Mouse (Mus musculus): ENCODE data around the gene Psme1. TPM values are rescaled to one million over a fixed set of nuclear protein-coding genes. Genes with fewer than 3 reads are reported as not detected.

The Psme1 gene
- 130 and 136 TPM in 2 replicates for polyA plus RNA-seq (2015; fragmentation: Nextera tagmentation; extraction: Ambion mirVana)

DNA sequence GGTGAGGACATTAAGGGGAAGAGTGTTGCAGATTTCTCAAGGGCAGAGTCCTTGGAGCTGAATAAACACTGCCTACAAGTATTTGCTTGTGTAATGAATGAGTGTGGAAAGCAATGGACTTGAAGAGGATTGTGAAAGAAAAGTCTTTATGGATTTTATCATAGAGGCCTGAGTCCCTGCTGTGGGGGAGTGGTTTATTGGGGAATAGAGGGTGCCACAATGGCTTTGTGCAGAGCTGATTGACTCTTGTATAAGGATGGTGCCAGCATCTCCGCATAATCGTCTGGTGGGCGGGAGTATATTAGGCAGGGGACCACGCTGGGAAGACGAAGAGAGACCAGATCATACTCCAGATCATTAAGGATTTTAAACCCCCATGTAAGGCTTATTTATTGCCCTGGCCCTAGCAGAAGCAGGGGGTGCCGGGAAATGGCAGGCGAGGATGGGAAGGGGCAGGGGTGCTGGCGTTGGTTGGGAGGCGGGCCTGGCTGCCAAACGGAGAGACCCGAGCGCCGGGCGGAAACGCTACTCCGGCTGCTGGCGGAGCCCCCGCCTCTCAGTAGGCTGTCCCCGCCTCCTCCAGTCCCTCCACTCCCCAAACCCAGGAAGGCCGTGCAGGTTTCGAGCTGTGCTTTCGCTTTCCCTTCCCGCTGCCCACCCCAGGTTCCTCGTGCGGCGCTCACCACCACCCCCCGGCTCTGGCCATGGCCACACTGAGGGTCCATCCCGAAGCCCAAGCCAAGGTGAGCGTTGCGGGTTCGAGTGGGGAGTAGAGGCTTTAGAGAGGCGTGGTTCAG, at the start of gene Psme1:
TSS of gene Psme1 (plus strand) at position 253 of the 797 bp plus-strand sequence.
- peak within 1 kb of the TSS; percentile 81 for H3K4me3 ChIP-seq (ENCODE audit: low read depth, low read length)
- TF ChIP-seq EP300 (optimal IDR thresholded peaks at IDR 0.05) (no peak), CTCF (IDR thresholded peaks at IDR 0.05; ENCODE audit: low read depth) (peak; percentile 13; the same call in 1 of the 2 replicates)
- peak within 1 kb of the TSS; percentile 94 for H3K4me2 ChIP-seq (replicated peaks; ENCODE audit: low read depth)
- no peaks in the 10 kb centered on the region for H3K4me1 ChIP-seq (replicated peaks; ENCODE audit: control insufficient read depth, insufficient read depth)
- H3K9me3 ChIP-seq (ENCODE audit: control insufficient read depth, low read length) = no peaks in the 10 kb centered on the region
- H3K36me3 ChIP-seq (ENCODE audit: control insufficient read depth, insufficient read depth, low read length) = peaks cover 4% of the 10 kb centered on the region; the same call in 1 of the 2 replicates
- peak within 1 kb of the TSS; percentile 91 for H3K27ac ChIP-seq (replicated peaks)
- WGBS = under 1% methylated on average over 32 of the region's 32 CpGs
- DNase-seq (ENCODE audit: low spot score) (peak; percentile 82), ATAC-seq (ENCODE audit: low FRiP score, low TSS enrichment) (peak; percentile 84)
- peak within 1 kb of the TSS; percentile 88 for H3K9ac ChIP-seq (ENCODE audit: low read length)
- no peaks in the 10 kb centered on the region for H3K27me3 ChIP-seq (ENCODE audit: control insufficient read depth, insufficient read depth, low read length)

DNA sequence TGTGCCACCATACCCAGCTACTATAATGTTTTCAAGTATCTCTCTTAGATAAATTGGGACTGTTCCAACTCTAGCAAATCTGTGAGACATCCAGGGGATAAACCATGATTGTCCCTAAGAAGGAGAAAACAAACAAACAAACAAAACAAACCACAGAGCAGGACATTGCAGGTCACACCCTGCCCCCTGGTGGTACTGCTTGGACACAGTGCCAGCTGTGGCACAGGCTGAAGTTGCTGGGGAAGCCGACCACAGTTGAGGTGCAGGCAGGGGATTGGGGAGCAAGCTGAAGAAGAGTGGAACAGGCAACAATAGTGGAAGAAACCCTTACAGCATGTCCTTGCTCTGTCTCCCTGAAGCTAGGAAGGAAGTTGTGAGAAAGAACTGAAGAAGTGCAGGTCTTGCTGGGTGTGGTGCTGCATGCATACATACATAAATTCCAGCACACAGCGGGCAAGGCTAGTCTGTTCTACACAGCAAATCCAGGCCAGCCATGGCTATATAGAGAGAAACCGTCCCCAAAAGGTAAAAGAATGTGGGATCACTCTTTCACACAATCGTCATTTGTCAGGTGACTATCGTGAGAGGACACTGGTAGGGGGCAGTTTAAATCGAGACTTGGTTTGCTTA, 41.7 kb upstream of the Psme1 start:
- Histone ChIP-seq H3K27me3 (ENCODE audit: control insufficient read depth, insufficient read depth, low read length) (no peaks in the 10 kb centered on the region), H3K9me3 (ENCODE audit: control insufficient read depth, low read length) (no peaks in the 10 kb centered on the region), H3K4me1 (replicated peaks; ENCODE audit: control insufficient read depth, insufficient read depth) (peaks cover 2% of the 10 kb centered on the region; the same call in 1 of the 2 replicates), H3K9ac (ENCODE audit: low read length) (no peak overlapping the region), H3K4me2 (replicated peaks; ENCODE audit: low read depth) (no peak overlapping the region), H3K27ac (replicated peaks) (no peak overlapping the region), H3K36me3 (ENCODE audit: control insufficient read depth, insufficient read depth, low read length) (no peaks in the 10 kb centered on the region), H3K4me3 (ENCODE audit: low read depth, low read length) (no peak overlapping the region)
- ATAC-seq (ENCODE audit: low FRiP score, low TSS enrichment) (no peak), DNase-seq (ENCODE audit: low spot score) (peak; percentile 58)
- 43% methylated on average over 6 of the region's 6 CpGs for WGBS
- TF ChIP-seq EP300 (optimal IDR thresholded peaks at IDR 0.05) (no peak), CTCF (IDR thresholded peaks at IDR 0.05; ENCODE audit: low read depth) (peak; percentile 83)

DNA sequence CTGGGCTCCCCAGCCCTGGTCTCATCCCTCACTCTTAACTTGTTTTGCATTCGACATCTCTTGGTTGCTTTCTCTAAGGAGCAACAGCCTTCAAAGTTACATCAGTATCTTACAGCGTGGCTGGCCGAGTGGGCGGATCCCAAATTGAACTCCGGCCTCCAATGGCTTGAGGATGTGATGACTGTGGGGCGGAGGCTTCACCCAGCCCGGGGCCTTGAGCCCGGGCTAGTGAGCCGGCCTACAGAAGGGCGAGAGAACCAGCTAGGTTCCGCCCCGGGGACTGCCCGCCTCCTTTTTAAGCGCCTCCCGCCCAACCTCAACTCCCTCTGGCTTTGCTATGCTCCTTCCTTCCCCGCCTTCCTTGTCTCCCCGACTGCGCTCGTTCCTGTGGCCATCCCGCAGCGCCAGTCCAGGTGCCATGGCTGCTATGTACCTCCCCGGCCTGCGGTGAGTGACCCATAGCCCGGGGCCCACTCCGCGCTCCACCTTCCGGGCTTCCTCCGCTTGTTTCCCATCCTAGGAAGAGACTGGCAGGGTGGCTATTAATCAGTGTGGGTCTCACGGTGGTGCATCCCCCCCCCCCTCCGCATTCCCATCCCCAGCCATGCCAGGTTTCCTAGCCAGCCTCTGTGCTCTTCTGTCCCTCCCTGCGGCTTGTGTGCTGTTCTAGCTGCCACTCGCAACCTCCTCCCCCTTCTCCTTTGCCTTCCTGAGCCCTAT, 37.7 kb upstream of the Psme1 start, which contains the start of gene Pck2:
TSS of gene Pck2 (plus strand) at position 200 of the 720 bp plus-strand sequence.
- peak; percentile 29 for TF ChIP-seq CTCF (IDR thresholded peaks at IDR 0.05; ENCODE audit: low read depth)
- TF ChIP-seq EP300 (optimal IDR thresholded peaks at IDR 0.05) = no peak
- H3K4me3 ChIP-seq (ENCODE audit: low read depth, low read length) = peak within 1 kb of the TSS; percentile 64
- H3K4me2 ChIP-seq (replicated peaks; ENCODE audit: low read depth) = peak within 1 kb of the TSS; percentile 87
- peaks cover 2% of the 10 kb centered on the region; the same call in 1 of the 2 replicates for H3K4me1 ChIP-seq (replicated peaks; ENCODE audit: control insufficient read depth, insufficient read depth)
- peak within 1 kb of the TSS; percentile 92 for H3K27ac ChIP-seq (replicated peaks)
- H3K27me3 ChIP-seq (ENCODE audit: control insufficient read depth, insufficient read depth, low read length) = no peaks in the 10 kb centered on the region
- H3K9me3 ChIP-seq (ENCODE audit: control insufficient read depth, low read length) = no peaks in the 10 kb centered on the region
- ATAC-seq (ENCODE audit: low FRiP score, low TSS enrichment) (peak; percentile 96), DNase-seq (ENCODE audit: low spot score) (peak; percentile 88)
- H3K36me3 ChIP-seq (ENCODE audit: control insufficient read depth, insufficient read depth, low read length) = peaks cover 17% of the 10 kb centered on the region
- peak within 1 kb of the TSS; percentile 72 for H3K9ac ChIP-seq (ENCODE audit: low read length)
- WGBS = under 1% methylated on average over 32 of the region's 32 CpGs

DNA sequence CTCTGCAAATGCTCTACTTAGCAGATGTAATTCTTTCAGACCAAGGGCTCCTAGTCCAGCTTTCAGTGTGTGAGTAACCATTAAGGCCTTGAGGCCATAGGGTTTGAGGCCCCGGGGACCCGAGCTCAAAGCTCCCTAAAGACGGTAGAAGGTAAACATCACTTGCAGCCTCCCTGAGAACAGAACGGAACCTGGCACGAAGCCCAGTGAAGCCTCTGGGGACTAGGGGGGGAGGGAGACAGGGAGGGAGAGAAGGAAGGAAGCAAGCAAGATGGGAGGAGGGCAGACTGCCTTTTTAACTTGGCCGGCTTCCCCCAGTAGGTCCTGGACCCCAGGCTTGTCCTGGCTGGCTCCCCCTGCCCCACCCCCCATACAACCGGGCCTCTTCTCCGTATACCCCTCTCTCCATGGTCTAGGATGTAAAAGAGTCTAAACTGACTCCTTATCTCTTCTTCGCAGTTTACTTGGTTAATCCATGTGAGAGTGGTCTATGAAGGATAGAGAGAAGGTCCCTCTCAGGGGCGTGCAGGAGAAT, 37.1 kb upstream of the Psme1 start:
- Histone ChIP-seq H3K4me1 (replicated peaks; ENCODE audit: control insufficient read depth, insufficient read depth) (peaks cover 2% of the 10 kb centered on the region; the same call in 1 of the 2 replicates), H3K9ac (ENCODE audit: low read length) (peak overlapping the region; percentile 72), H3K9me3 (ENCODE audit: control insufficient read depth, low read length) (no peaks in the 10 kb centered on the region), H3K36me3 (ENCODE audit: control insufficient read depth, insufficient read depth, low read length) (peaks cover 20% of the 10 kb centered on the region), H3K27ac (replicated peaks) (peak overlapping the region; percentile 92), H3K27me3 (ENCODE audit: control insufficient read depth, insufficient read depth, low read length) (no peaks in the 10 kb centered on the region), H3K4me3 (ENCODE audit: low read depth, low read length) (peak overlapping the region; percentile 64), H3K4me2 (replicated peaks; ENCODE audit: low read depth) (peak overlapping the region; percentile 87)
- DNase-seq (ENCODE audit: low spot score) = peak; percentile 84
- peak; percentile 59 for ATAC-seq (ENCODE audit: low FRiP score, low TSS enrichment)
- WGBS = 2% methylated on average over 10 of the region's 10 CpGs
- TF ChIP-seq CTCF (IDR thresholded peaks at IDR 0.05; ENCODE audit: low read depth) = no peak
- no peak for TF ChIP-seq EP300 (optimal IDR thresholded peaks at IDR 0.05)

DNA sequence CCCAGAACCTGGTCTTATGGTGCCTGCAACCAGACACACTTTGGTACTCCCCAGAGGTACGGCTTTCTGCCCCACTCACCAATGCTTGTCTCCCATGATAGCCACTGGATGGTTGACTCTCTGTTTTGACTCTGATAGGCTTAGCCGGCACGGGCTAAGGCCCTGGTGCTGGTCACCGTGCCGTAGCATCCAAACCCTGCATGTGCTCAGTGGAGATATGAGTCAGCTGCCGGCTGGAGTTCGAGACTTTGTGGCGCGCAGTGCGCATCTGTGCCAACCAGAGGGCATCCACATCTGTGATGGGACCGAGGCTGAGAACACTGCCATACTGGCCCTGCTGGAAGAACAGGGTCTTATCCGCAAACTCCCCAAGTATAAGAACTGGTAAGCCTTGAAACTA, 35.7 kb upstream of the Psme1 start:
- Histone ChIP-seq H3K4me3 (ENCODE audit: low read depth, low read length) (no peak overlapping the region), H3K4me2 (replicated peaks; ENCODE audit: low read depth) (no peak overlapping the region), H3K9me3 (ENCODE audit: control insufficient read depth, low read length) (no peaks in the 10 kb centered on the region), H3K27ac (replicated peaks) (no peak overlapping the region), H3K9ac (ENCODE audit: low read length) (no peak overlapping the region), H3K4me1 (replicated peaks; ENCODE audit: control insufficient read depth, insufficient read depth) (peaks cover 2% of the 10 kb centered on the region; the same call in 1 of the 2 replicates), H3K36me3 (ENCODE audit: control insufficient read depth, insufficient read depth, low read length) (peaks cover 22% of the 10 kb centered on the region), H3K27me3 (ENCODE audit: control insufficient read depth, insufficient read depth, low read length) (no peaks in the 10 kb centered on the region)
- DNase-seq (ENCODE audit: low spot score) (no peak), ATAC-seq (ENCODE audit: low FRiP score, low TSS enrichment) (no peak)
- TF ChIP-seq CTCF (IDR thresholded peaks at IDR 0.05; ENCODE audit: low read depth) (no peak), EP300 (optimal IDR thresholded peaks at IDR 0.05) (no peak)
- 94% methylated on average over 12 of the region's 12 CpGs for WGBS
